In genomic region chr5:139718949-139719348, GRCm38 (mm10) we compare ENCODE assay signal across 15 mouse cellular contexts. TPM values are rescaled to one million over a fixed set of nuclear protein-coding genes. Genes with fewer than 3 reads are reported as not detected.
DNase-seq lines count a peak whose midpoint lies in the region; ATAC-seq lines count a peak whose summit lies in the region.
"Had no signal": no experiment of that assay in that cellular context is flagged by ENCODE, and none has a peak within 500 bp of the region (broad histone marks: within the 10 kb centered on the region; RNA-seq: fewer than 3 reads in every experiment).

No protein-coding gene starts in this region.

- 67% methylated on average over 7 of the region's 7 CpGs for WGBS in hindbrain, embryonic 10.5 days
- WGBS in hindbrain, embryonic 14.5 days: 57% methylated on average over 7 of the region's 7 CpGs
- 82% methylated on average over 7 of the region's 7 CpGs for WGBS in limb, embryonic 10.5 days

- peaks cover 30% of the 10 kb centered on the region for H3K4me1 ChIP-seq in hindbrain, embryonic 10.5 days (replicated peaks)
- H3K4me1 ChIP-seq in hindbrain, embryonic 14.5 days (replicated peaks; ENCODE audit: control insufficient read depth, insufficient read depth, low read length): peaks cover 4% of the 10 kb centered on the region
- peaks cover 24% of the 10 kb centered on the region for H3K4me1 ChIP-seq in limb, embryonic 10.5 days

- no peak overlapping the region for H3K4me2 ChIP-seq in hindbrain, embryonic 14.5 days (replicated peaks)
- H3K4me2 ChIP-seq: embryonic facial prominence, embryonic 15.5 days; heart, embryonic 12.5 days had no signal

- no peak; the same call in 1 of the 2 replicates for ATAC-seq in hindbrain, embryonic 14.5 days (ENCODE audit: low FRiP score)

- H3K27ac ChIP-seq in hindbrain, embryonic 10.5 days: 0 out of 2 replicates have a peak overlapping the region, but pooled peaks have one; percentile 30
- H3K27ac ChIP-seq in hindbrain, embryonic 14.5 days: no peak overlapping the region
- H3K27ac ChIP-seq in limb, embryonic 10.5 days: 0 out of 2 replicates have a peak overlapping the region, but pooled peaks have one; percentile 43
- H3K27ac ChIP-seq: embryonic facial prominence, embryonic 15.5 days had no signal

- no peaks in the 10 kb centered on the region for H3K9me3 ChIP-seq in hindbrain, embryonic 10.5 days
- no peaks in the 10 kb centered on the region for H3K9me3 ChIP-seq in hindbrain, embryonic 14.5 days (ENCODE audit: control insufficient read depth, low read length)
- no peaks in the 10 kb centered on the region for H3K9me3 ChIP-seq in limb, embryonic 10.5 days (replicated peaks)
- H3K9me3 ChIP-seq: embryonic facial prominence, embryonic 15.5 days; heart, embryonic 12.5 days had no signal

- H3K4me3 ChIP-seq in hindbrain, embryonic 10.5 days: no peak overlapping the region
- H3K4me3 ChIP-seq in hindbrain, embryonic 14.5 days (replicated peaks; ENCODE audit: low read length): no peak overlapping the region
- H3K4me3 ChIP-seq in limb, embryonic 10.5 days: no peak overlapping the region
- H3K4me3 ChIP-seq: embryonic facial prominence, embryonic 15.5 days; heart, embryonic 12.5 days had no signal

- H3K36me3 ChIP-seq in hindbrain, embryonic 10.5 days: peaks cover 11% of the 10 kb centered on the region
- 0 out of 2 replicates have a peak, but pooled peaks cover 4% of the 10 kb centered on the region for H3K36me3 ChIP-seq in hindbrain, embryonic 14.5 days (replicated peaks; ENCODE audit: control insufficient read depth, insufficient read depth)
- H3K36me3 ChIP-seq in limb, embryonic 10.5 days: peaks cover 39% of the 10 kb centered on the region
- H3K36me3 ChIP-seq: embryonic facial prominence, embryonic 15.5 days; heart, embryonic 12.5 days had no signal

- H3K9ac ChIP-seq in hindbrain, embryonic 14.5 days: no peak overlapping the region
- H3K9ac ChIP-seq: embryonic facial prominence, embryonic 15.5 days; heart, embryonic 12.5 days had no signal

- DNase-seq in hindbrain, embryonic 10.5 days (ENCODE audit: low spot score): no peak
- no peak for DNase-seq in hindbrain, embryonic 14.5 days (ENCODE audit: low spot score)
- peak; percentile 52 for DNase-seq in retina, postnatal 1 day
- no peak for DNase-seq in retina, embryonic 14.5 days (ENCODE audit: low spot score)
- no peak for DNase-seq in limb, embryonic 10.5 days (ENCODE audit: low spot score)
- DNase-seq in spleen, postnatal 10 days (ENCODE audit: low spot score in 2 of 2): no peak
- DNase-seq in embryo, embryonic 10 days (ENCODE audit: low spot score): no peak
- DNase-seq: cerebellum, adult 18-20 months; gastrocnemius, postnatal 36 days; kidney, adult 18-20 months; layer of hippocampus, postnatal 36 days; left cerebral cortex, postnatal 4 days; right cerebral cortex, postnatal 14 days had no signal

- no peaks in the 10 kb centered on the region for H3K27me3 ChIP-seq in hindbrain, embryonic 10.5 days (ENCODE audit: insufficient read depth, poor library complexity, severe bottlenecking)
- H3K27me3 ChIP-seq in hindbrain, embryonic 14.5 days (ENCODE audit: control insufficient read depth, insufficient read depth, low read length): no peaks in the 10 kb centered on the region
- no peaks in the 10 kb centered on the region for H3K27me3 ChIP-seq in limb, embryonic 10.5 days (ENCODE audit: low read depth, poor library complexity, severe bottlenecking)
- H3K27me3 ChIP-seq: embryonic facial prominence, embryonic 15.5 days; heart, embryonic 12.5 days had no signal

RNA-seq across cellular contexts. Expression of gene Micall2, which starts 17.2 kb away (rescaled TPM):
- polyA plus RNA-seq in hindbrain, embryonic 10.5 days (2016; fragmentation: Nextera tagmentation; extraction: Ambion mirVana): 6.9 and 10.2 TPM in 2 replicates
- 10.6 and 10.7 TPM in 2 replicates for polyA plus RNA-seq in hindbrain, embryonic 14.5 days (2014; fragmentation: Nextera tagmentation; extraction: Ambion mirVana)
- 8.9 and 9.0 TPM in 2 replicates for polyA plus RNA-seq in limb, embryonic 10.5 days (2016; fragmentation: Nextera tagmentation; extraction: Ambion mirVana)

RNA-seq across cellular contexts. Expression of gene Ints1, which starts 56.5 kb away (rescaled TPM):
- polyA plus RNA-seq in hindbrain, embryonic 10.5 days (2016; fragmentation: Nextera tagmentation; extraction: Ambion mirVana): 34.8 and 39.0 TPM in 2 replicates
- 37.2 and 37.6 TPM in 2 replicates for polyA plus RNA-seq in hindbrain, embryonic 14.5 days (2014; fragmentation: Nextera tagmentation; extraction: Ambion mirVana)
- polyA plus RNA-seq in limb, embryonic 10.5 days (2016; fragmentation: Nextera tagmentation; extraction: Ambion mirVana): 42.5 and 43.7 TPM in 2 replicates
